Mouse (Mus musculus) ES-E14 (cell line): ENCODE measurements at regions not wholly inside any gene's neighbourhood (a gene's known extent, or its start where the extent isn't known, plus 50 kb on each side); places are given as distances from the start of the nearest gene placed in this dataset.

Experiments
- HCFC1 ChIP-seq: IDR thresholded peaks from 2 replicates; pipeline ENCODE4 v1.6.1; 2012; ENCODE audit warnings: low read length, inconsistent platforms, borderline replicate concordance; ENCODE audit not compliant: insufficient read depth
- MAFK ChIP-seq: IDR thresholded peaks from 2 replicates; pipeline ENCODE4 v1.6.1; 2014; ENCODE audit warnings: mild to moderate bottlenecking, low read depth, low read length, inconsistent platforms; ENCODE audit not compliant: insufficient read depth
- ZC3H11A ChIP-seq: IDR thresholded peaks from 2 replicates; pipeline ENCODE4 v1.6.1; 2012; ENCODE audit warnings: low read depth, mild to moderate bottlenecking, inconsistent platforms, low read length, borderline replicate concordance
- ZNF384 ChIP-seq: IDR thresholded peaks from 2 replicates; pipeline ENCODE4 v1.6.1; 2012; ENCODE audit warnings: low read depth, low read length, inconsistent platforms

DNA sequence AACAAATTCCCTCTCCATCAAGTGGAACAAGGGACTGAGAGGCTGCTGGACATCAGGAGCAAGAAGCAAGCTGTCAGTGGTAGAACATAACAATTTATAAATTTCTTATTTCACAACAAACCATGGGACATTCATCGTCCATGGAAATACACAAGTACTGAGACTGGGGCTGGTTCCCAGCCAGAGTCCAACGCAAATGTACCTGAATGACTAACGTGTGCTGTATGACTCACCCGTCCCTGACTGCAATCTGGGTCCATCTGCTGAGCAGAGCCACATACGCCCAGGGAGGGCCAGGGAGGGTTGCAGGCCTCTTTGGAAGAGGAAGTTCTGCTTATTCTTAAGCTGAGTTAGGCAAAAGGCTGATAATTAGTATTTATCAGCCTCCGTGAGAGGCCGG, 320.1 kb upstream of the Pappa start:
- no peak for TF ChIP-seq HCFC1
- TF ChIP-seq MAFK = no peak
- TF ChIP-seq ZNF384 = no peak
- no peak for TF ChIP-seq ZC3H11A
